Mouse (Mus musculus): ENCODE results near the gene Hspa12b.
A peak's percentile ranks its signal among the peaks of the same experiment; 100 is the strongest.

Hspa12b gene

GRCm38 (mm10) chr2:131129836-131130235 lies 2.8 kb downstream of the Hspa12b start:
- DNase-seq (ENCODE audit: low read depth, low spot score), result no peak

DNA sequence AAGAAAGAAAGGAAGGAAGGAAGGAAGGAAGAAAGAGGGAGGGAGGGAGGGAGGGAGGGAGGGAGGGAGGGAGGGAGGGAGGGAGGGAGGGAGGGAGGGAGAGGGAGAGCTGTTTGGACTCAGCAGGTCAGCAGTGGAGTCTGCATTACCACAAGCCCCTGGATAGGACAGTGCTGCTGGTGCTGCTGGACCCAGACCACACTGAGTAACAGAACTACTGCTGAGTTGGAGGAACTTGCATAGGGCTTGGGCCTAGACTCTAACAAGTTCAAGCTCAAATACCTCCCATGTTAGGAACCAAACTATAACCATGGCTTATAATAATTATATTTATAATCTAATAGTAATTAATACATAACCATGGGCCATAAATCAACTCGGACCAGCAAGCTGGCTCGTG lies 3.8 kb downstream of the Hspa12b start:
- no peak for DNase-seq (ENCODE audit: low read depth, low spot score)

DNA sequence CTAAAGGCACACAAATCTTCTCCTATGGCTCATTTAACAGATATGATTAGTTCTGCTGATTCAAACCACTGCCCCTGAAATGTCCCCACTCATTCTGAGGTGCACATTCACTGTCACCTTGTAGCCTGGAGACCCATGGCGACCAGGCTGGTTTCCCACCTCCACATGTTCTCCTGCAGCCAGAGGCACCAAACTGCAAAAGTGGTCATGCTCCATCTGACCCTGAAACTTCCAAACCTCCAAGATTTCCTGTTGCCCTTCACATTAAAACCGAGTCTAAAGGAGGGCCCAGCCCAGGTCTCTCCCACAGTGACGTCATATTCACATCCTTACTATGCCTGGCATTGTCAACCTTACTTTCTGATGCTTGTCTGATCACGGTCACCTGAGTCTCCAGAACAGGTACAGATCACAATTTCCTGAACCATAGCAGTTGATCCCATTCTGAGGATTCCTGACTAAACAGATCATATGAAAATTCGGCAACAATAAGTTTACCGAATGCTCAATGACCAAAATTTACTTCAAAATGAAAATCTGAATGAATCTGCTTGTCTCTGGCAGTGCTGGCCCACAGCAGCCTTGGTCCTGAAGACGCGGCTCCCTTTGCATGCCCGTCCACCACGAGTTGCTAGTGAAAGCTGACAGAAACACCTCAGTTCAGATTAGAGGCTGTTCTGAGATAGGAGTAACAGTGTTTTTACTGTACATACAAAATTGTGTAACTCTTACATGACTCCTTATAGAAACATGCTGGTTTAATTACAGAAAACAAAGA lies 5.2 kb downstream of the Hspa12b start:
- no peak for DNase-seq (ENCODE audit: low read depth, low spot score)

GRCm38 (mm10) chr2:131132930-131133547 lies 6.0 kb downstream of the Hspa12b start, which contains the start of gene Gm11037:
Gene Gm11037, plus strand, starts transcription at chr2:131133497.
- no peak for DNase-seq (ENCODE audit: low read depth, low spot score)

GRCm38 (mm10) chr2:131134381-131134780 lies 7.3 kb downstream of the Hspa12b start:
- DNase-seq (ENCODE audit: low read depth, low spot score), result no peak

DNA sequence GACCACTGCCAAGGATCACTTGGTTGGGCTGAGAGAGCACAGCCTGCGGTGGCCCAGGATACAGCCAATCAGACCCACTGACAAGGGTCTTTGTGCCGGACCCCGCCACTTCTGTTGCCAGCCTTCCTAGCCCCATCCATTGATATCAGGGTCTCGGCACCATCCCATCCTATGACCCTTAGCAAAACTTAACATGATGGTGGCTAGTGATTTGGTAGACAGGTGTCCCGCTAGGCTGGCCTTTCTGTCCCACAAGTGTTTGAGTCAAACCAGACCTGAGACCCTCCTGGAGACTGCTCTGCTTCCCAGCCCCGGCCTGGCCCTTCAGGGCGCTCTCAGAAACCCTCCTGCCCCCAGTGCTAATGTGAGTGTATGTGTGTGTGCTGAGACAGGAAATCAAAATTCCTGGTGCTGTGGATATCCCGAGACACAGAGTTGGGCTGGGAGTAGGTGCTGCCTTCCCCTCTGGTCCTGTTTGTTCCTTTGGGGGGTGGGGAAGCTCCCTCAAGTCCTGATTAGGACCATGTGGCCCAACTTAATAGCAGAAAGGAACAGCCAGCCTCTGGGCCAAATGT lies 7.8 kb downstream of the Hspa12b start:
- no peak for DNase-seq (ENCODE audit: low read depth, low spot score)

DNA sequence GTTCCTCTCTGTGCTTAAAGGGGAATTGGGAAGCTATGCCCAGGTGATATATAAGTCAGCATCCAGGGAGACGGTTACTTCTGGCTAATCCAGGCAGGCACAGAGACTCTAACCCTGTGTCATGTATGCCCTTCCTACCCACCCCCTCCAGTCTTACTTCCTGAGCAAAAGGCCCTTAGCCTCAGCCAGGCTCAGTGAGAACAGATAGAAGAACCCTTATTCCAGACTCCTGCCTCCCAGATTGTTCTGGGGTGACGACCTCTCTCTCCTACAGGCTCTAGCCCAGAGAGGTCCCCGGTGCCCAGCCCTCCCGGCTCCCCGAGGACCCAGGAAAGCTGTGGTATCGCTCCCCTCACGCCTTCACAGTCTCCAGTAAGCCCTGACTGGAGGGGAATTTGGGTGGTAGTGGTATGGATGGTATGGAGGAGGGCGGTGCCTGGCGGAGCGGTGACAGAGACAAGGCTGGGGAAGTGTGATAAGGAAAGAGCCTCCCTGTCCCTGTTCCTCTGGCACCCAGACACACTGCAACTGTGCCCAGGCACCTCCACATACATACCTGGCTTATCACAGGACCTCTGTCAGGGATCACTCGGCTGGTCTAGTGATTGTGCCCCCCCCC lies 8.6 kb downstream of the Hspa12b start:
- DNase-seq (ENCODE audit: low read depth, low spot score), result no peak

DNA sequence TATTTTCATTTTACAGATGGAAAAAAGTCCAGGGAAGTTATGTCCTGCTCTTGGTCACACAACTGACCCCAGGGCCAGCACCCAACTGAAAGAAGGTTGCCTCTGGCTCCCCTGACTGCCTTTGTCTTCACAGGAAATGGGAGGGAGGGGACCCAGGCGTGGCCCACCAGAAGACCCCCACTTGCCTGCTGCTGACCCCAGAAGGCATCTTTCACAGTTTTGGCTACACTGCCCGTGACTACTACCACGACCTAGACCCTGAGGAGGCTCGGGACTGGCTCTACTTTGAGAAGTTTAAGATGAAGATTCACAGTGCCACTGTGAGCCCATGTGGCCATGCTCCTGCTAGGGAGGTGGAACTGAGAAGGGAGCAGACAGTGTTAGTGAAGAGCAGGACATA lies 11.2 kb downstream of the Hspa12b start:
- no peak for DNase-seq (ENCODE audit: low read depth, low spot score)

DNA sequence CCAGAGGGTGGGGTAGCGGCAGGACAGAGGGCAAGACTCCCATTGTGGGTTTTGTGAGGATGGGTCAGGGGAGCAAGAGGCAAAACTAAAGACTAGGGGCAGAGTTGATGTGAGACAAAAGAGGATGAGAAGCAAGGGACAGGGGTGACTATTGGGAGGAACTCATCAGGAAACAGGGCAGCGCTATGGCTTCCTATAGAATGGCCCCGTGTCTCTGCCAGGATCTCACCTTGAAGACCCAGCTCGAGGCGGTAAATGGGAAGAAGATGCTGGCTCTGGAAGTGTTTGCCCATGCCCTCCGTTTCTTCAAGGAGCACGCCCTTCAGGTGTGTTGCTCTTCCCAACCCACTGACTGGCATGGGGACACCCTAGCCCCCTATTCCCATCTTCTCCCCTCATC lies 11.7 kb downstream of the Hspa12b start:
- DNase-seq (ENCODE audit: low read depth, low spot score), result no peak

DNA sequence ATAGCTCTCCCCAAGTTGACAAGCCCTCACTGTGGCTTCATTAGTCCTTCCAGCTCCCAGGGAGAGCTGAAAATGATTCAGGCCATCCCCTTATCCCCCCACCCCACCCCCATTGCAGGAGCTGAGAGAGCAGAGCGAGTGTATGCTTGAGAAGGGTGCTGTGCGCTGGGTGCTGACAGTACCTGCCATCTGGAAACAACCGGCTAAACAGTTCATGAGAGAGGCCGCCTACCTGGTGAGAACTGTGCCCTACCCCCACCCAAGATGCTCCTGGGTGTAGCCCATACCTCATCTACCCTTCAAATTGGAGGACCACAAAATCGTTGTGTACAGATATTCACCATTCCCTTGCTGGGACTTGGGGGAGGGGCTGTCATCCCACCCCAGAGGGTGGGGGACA lies 12.2 kb downstream of the Hspa12b start:
- no peak for DNase-seq (ENCODE audit: low read depth, low spot score)

DNA sequence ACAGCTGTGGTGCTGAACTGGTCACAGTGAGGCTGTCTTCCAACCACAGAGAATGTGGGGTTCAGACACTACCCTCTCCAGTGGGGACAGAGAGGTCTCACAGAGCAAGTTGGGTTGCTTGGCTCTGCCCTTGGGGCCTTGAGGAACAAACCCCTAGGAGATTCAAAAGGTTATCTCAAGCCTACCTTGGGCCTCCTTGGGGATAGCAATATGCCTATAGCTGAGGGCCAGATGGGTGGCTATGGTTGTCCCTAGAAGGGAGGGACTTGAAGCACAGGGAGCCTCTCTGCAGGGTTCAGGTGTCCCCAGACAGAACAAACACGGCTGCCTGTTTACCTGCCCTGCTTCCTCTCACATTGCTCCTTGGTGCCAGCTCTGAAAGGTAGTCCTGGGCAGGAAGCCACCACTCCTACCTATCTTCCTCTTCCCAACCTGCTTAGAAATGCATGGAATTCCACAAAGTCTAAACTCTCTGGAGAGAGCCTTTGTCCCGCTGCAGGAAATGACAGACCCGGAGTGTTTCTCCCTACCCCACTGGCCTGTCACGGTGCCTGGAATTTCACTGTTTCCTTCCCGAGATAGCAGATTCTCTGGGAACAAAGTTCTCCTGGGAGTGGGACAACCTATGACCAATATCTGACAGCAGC lies 12.9 kb downstream of the Hspa12b start:
- DNase-seq (ENCODE audit: low read depth, low spot score), result no peak

DNA sequence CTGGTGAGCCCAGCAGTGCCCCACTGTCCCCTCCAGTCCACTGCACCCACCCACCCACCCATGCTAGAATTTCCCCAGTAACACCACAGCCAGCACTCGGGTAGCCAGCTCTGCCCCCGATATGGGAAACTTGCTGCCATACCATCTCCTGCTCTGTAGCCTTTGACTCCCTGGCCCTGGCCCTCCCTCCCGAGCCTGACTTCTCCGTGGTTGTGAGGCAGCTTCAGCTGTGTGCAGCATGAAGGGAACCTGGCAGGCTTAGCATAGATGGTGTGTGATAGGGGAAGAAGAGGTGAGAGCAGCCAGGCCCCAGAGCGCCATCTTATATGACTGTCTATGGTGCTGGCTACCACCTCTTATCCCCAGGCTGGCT lies 13.4 kb downstream of the Hspa12b start:
- DNase-seq (ENCODE audit: low read depth, low spot score), result no peak

DNA sequence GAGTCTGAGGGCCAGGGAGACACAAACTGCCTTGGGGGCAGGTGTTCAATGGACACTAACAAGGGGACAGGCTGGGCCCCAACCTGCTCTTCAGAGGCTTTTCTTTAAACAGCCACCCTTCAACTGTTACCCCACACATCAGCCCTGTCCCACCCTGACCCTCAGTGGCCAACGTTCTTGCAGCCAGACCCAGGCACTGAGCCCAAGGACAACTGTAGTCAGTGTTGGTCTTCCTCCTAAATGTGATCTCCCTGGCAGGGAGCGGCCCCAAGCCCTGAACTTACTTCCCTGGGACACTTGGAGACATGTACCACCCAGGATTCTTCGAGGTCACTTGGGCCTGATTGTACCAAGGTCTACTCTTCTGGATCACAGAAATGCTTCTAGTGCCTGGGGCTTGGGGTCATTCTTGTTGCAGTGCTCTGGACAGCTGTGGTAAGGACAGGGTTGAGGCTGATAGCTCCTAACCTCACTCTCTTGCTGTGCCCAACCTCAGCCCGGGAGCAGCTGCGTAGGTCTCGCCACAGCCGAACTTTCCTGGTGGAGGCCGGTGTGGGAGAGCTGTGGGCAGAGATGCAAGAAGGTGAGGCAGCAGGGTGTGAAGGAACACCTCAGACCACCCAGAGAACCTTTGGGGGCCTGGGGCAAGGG lies 14.4 kb downstream of the Hspa12b start:
- no peak for DNase-seq (ENCODE audit: low read depth, low spot score)

- peak; percentile 53 for DNase-seq (ENCODE audit: low read depth, low spot score)
Measured at GRCm38 (mm10) chr2:131142592-131142991, 15.5 kb downstream of the Hspa12b start.

DNA sequence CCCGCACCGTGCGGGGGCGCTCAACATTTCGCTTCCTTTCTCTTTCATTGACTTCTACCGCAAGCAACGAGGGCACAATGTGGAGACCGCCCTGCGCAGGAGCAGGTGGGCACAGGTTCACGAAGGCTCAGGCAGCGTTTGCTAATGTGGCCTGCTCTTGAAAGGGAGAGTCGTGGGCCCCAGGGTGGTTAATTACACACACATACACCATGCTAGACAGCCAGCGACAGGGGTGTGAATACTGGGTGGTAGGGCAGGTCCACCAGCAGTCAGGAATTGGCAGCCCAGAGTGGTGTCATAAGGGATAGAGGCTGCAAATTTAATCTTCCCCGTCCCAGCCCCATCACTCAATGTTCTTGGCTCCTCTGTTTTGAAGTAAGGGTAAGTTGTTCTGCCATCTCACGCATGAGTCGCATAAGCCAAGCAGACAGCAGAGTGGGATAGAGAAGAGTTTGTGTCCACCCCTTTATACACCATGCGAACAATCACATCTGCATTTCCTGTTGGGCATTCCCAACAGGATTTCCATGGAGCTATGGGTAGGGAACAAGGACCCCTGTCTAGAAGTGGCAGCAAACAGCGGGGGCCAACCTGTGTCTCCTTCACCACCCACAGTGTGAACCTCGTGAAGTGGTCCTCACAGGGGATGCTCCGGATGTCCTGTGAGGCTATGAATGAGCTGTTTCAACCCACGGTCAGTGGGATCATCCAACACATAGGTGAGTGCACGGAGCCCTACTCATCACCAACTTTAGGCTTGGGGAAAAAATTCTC lies 16.1 kb downstream of the Hspa12b start:
- no peak for DNase-seq (ENCODE audit: low read depth, low spot score)

DNA sequence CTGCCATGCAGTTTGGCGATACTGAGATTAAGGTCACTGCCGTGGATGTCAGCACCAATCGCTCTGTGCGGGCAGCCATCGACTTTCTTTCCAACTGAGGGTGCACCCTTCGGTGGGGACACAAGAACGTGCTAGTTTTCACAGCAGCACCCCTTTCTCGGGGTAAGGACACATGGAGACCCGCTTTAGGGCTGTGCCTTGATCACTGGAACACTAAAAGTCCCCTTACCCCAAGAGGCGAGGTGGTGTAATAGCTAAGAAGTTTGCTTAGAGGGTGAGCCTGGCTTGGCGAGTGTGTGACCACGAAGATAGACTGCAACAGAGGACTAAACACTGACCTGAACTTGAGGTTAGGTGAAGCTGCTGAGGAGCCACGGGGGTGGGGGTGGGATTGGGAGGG lies 18.0 kb downstream of the Hspa12b start:
- DNase-seq (ENCODE audit: low read depth, low spot score), result no peak

GRCm38 (mm10) chr2:131145536-131145935 lies 18.5 kb downstream of the Hspa12b start:
- no peak for DNase-seq (ENCODE audit: low read depth, low spot score)

DNA sequence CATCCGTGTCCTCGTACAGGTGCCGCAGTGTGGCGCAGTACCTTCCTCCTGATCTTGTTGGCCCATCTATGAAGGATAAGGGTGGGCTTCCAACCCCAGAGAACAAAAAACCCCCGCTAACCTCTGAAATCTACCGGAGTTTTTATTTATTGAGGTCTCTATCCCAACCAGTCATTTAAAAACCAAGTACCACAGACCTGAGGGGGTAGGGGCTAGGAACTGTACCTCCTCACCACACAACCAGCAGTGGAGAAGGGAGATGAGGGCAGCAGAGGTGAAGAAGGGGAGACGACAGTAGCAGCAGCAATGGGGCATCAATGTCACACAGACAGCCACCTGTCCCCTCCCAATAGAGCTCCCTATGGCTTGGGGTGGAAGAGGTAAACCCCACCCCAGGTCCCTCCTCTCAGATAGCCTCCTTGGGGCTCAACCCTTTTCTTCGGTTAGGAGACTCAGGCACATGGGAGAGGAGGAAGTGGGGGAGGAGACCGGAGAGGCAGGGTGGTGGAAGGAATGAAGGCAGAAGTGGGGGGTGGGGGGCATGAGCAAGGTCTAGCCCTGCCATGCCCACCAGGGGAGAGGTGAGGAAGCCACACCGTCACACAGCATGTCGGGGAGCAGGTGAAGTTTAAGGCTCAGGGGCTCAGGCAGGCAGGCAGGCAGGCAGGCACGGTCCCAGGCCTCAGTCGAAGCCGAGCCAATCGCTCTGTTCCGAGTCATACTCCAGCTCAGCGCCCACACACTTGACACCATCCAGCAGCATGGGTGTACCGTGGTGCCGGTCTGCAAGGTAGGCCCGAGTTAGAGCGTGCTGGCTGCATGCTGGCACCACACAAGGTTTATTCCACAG lies 19.3 kb downstream of the Hspa12b start:
- peak; percentile 60 for DNase-seq (ENCODE audit: low read depth, low spot score)

GRCm38 (mm10) chr2:131147043-131147365 lies 19.9 kb downstream of the Hspa12b start:
- DNase-seq (ENCODE audit: low read depth, low spot score), result no peak

All from brain, adult 2 months (tissue).